Mouse (Mus musculus) small intestine, adult 2 months (tissue): Measurements from ENCODE around the gene Wnk4. TPM values are rescaled to one million over a fixed set of nuclear protein-coding genes. Genes with fewer than 3 reads are reported as not detected.

Source experiments
- H3K27ac ChIP-seq: fragments of 200-500 bp; 2 replicates; pipeline ENCODE4 v1.5.1; 2012; ENCODE audit warnings: low read depth, low read length, control low read depth, inconsistent platforms; ENCODE audit not compliant: insufficient read depth
- H3K27me3 ChIP-seq: fragments of 200-500 bp; 2 replicates; pipeline ENCODE4 v1.6.1; 2012; ENCODE audit warnings: mild to moderate bottlenecking, moderate library complexity, low read length, inconsistent platforms; ENCODE audit not compliant: control insufficient read depth, insufficient read depth
- H3K36me3 ChIP-seq: fragments of 200-500 bp; 2 replicates; pipeline ENCODE4 v1.6.1; 2012; ENCODE audit warnings: mild to moderate bottlenecking, low read length, control low read depth, inconsistent platforms; ENCODE audit not compliant: control insufficient read depth, insufficient read depth
- H3K4me1 ChIP-seq: fragments of 200-500 bp; 2 replicates; pipeline ENCODE4 v1.6.1; 2012; ENCODE audit warnings: low read length, inconsistent platforms, mixed read lengths; ENCODE audit not compliant: control insufficient read depth, insufficient read depth, insufficient read length
- H3K4me3 ChIP-seq: fragments of 200-500 bp; 2 replicates; pipeline ENCODE4 v1.5.1; 2012; ENCODE audit warnings: low read depth, mild to moderate bottlenecking, control low read depth, inconsistent platforms, low read length, moderate library complexity
- CTCF ChIP-seq: fragments of 200-500 bp; IDR thresholded peaks from 2 replicates; pipeline ENCODE4 v1.5.1; 2012; ENCODE audit warnings: low read depth, mild to moderate bottlenecking, control low read depth, inconsistent platforms, low read length, moderate library complexity, mixed read lengths; ENCODE audit not compliant: insufficient replicate concordance, insufficient read length; ENCODE audit errors: extremely low read depth
- POLR2A ChIP-seq: fragments of 200-500 bp; IDR thresholded peaks from 2 replicates; pipeline ENCODE4 v1.6.1; 2012; ENCODE audit warnings: low read depth, mild to moderate bottlenecking, control low read depth, inconsistent platforms, low read length, moderate library complexity
- WGBS: fragments of 180-500 bp; shearing (Covaris S2); methylation state at CpG from one replicate; pipeline ENCODE4 v1.1.7; 2018; 5-methylcytosine and 5-hydroxymethylcytosine counted together
- polyA plus RNA-seq: library from polyadenylated mRNA; depleted of rRNA; stranded (reverse); fragments of >200 nt; gene quantifications from 2 replicates; pipeline ENCODE4 v1.2.3, GENCODE M21; 2012

Wnk4 gene
- polyA plus RNA-seq, 1 experiment, result 7.9 TPM

DNA sequence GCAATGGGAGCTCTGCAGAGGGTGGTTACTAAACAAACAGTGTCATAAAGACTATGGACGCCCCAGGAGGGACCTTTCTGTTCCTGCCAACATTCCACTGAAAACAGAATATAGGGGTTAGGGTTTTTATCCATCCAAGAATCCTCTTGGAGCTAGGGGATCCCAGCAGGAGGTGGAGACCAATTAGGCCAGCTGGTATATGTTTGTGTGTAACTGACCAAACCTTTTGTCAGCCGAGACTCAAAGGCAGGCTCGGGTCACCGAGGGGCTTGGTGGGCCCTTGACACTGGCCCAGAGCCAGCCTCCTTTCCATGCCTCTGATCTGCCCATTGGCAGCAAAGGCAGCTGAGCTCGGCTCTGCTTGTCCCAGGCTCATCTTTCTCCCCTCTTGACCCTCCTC, 22.5 kb downstream of the Wnk4 start:
- H3K27me3 ChIP-seq, result no peaks in the 10 kb centered on the region
- no peak overlapping the region for H3K4me3 ChIP-seq
- TF ChIP-seq CTCF, result no peak
- peaks cover 8% of the 10 kb centered on the region for H3K4me1 ChIP-seq
- H3K36me3 ChIP-seq, result peaks cover 5% of the 10 kb centered on the region
- WGBS, result 35% methylated on average over 5 of the region's 5 CpGs
- H3K27ac ChIP-seq, result no peak overlapping the region

- 33% methylated on average over 4 of the region's 4 CpGs for WGBS
- TF ChIP-seq CTCF (no peak), POLR2A (no peak)
These were observed 23.4 kb downstream of the Wnk4 start for GRCm38 (mm10) chr11:101283805-101284204.

DNA sequence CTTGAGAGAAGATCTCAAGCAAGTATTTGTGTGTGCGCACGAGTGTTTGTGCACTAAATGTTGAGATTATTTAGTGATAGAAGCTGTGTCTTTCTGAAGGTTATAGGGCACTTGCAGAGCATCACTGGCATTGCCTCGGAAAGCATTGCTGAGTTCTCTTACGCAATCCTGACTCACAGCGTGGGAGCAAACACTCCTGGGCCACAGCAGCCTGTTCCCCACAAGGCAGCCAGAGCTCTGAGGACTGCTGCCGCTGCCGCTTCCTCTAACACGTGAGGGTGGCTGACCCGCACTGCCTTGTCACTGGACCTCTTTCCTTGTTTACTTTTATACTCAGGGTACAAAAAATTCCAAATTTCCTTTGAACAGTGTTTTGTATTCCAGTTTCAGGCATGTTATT, 26.9 kb downstream of the Wnk4 start:
- WGBS, result 68% methylated on average over 9 of the region's 9 CpGs
- no peak overlapping the region for H3K4me3 ChIP-seq
- H3K27me3 ChIP-seq, result no peaks in the 10 kb centered on the region
- TF ChIP-seq POLR2A (no peak), CTCF (no peak)
- 0 out of 2 replicates have a peak, but pooled peaks cover 2% of the 10 kb centered on the region for H3K4me1 ChIP-seq
- no peak overlapping the region for H3K27ac ChIP-seq
- peaks cover 44% of the 10 kb centered on the region for H3K36me3 ChIP-seq

More at GRCm38 (mm10) chr11:101283805-101284204, 23.4 kb downstream of the Wnk4 start:
- H3K4me1 ChIP-seq, result peaks cover 5% of the 10 kb centered on the region
- no peak overlapping the region for H3K4me3 ChIP-seq
- peaks cover 11% of the 10 kb centered on the region for H3K36me3 ChIP-seq
- no peaks in the 10 kb centered on the region for H3K27me3 ChIP-seq
- H3K27ac ChIP-seq, result no peak overlapping the region

GRCm38 (mm10) chr11:101291231-101291630, 30.9 kb downstream of the Wnk4 start:
- WGBS, result 95% methylated on average over 8 of the region's 8 CpGs
- H3K4me3 ChIP-seq, result no peak overlapping the region
- no peaks in the 10 kb centered on the region for H3K4me1 ChIP-seq
- TF ChIP-seq POLR2A (no peak), CTCF (no peak)
- H3K27me3 ChIP-seq, result no peaks in the 10 kb centered on the region
- H3K27ac ChIP-seq, result no peak overlapping the region
- H3K36me3 ChIP-seq, result peaks cover 75% of the 10 kb centered on the region

DNA sequence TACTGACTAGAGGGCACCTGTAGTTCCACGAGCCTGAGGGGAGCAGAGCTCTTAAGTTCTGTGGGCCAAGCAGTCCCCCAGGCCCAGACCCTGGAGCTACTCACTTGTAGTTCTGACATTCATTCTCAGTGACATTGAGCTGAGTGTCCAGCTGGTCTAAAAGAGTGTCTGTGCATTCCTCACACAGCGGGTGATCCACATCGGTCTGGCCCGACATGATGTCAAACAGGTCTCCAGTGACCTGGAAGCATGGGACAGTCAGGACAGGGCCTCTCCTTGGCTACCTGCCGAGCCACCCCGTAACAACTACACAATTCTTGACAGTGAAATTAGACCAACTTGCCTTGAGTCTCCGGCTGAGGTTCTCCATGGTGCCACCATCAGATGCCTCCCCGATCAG, 34.8 kb downstream of the Wnk4 start:
- peaks cover 76% of the 10 kb centered on the region for H3K36me3 ChIP-seq
- 95% methylated on average over 8 of the region's 8 CpGs for WGBS
- no peaks in the 10 kb centered on the region for H3K27me3 ChIP-seq
- TF ChIP-seq CTCF (no peak), POLR2A (no peak)
- H3K4me3 ChIP-seq, result no peak overlapping the region
- no peaks in the 10 kb centered on the region for H3K4me1 ChIP-seq
- H3K27ac ChIP-seq, result no peak overlapping the region

GRCm38 (mm10) chr11:101300881-101301280, 40.5 kb downstream of the Wnk4 start:
- no peak for TF ChIP-seq POLR2A
- TF ChIP-seq CTCF, result peak; percentile 32; the same call in 1 of the 2 replicates
- Histone ChIP-seq H3K27ac (no peak overlapping the region), H3K36me3 (peaks cover 31% of the 10 kb centered on the region), H3K4me1 (peaks cover 14% of the 10 kb centered on the region), H3K27me3 (no peaks in the 10 kb centered on the region), H3K4me3 (peak overlapping the region; percentile 98; the same call in 1 of the 2 replicates)
- 52% methylated on average over 7 of the region's 7 CpGs for WGBS

DNA sequence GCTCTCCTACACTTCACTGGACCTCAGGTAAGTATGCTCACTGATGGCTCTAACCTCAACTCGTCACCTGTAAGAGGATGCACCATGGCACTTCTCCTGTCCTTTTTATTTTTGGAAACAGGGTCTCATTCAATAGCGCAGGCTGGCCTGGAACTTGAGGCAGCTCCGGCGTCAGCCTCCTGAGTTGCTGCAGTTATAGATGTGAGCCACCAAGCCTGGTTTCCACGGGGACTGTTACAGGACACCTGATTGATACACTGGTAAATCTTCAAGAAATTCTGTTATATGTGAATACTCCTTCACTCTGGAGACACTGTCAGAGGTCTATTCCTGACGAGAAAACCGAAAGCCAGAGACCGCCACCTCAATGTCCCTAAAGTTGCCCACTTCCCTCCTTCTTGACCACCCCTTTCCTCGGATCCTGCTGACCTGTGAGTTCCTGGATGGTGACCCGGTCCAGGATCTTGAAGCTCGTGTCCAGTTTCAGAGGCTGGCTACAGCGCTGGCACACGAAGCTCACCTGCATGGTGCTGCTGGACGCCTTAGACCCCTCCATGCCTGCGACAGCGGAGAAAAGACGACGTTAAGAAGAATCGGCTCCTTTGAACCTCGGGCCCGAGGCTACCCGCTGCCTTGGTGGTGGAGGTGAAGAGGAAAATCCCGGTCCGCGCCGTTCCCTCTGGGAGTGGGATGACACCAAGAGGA, 41.1 kb downstream of the Wnk4 start:
- peaks cover 14% of the 10 kb centered on the region for H3K4me1 ChIP-seq
- WGBS, result 4% methylated on average over 26 of the region's 26 CpGs
- no peaks in the 10 kb centered on the region for H3K27me3 ChIP-seq

More for the DNA sequence above, 41.1 kb downstream of the Wnk4 start:
- Histone ChIP-seq H3K36me3 (peaks cover 26% of the 10 kb centered on the region), H3K27ac (peak overlapping the region; percentile 46), H3K4me3 (peak overlapping the region; percentile 98)
- TF ChIP-seq CTCF (no peak), POLR2A (no peak)
